ENCODE assay signal across 13 mouse cellular contexts in the genomic region with DNA sequence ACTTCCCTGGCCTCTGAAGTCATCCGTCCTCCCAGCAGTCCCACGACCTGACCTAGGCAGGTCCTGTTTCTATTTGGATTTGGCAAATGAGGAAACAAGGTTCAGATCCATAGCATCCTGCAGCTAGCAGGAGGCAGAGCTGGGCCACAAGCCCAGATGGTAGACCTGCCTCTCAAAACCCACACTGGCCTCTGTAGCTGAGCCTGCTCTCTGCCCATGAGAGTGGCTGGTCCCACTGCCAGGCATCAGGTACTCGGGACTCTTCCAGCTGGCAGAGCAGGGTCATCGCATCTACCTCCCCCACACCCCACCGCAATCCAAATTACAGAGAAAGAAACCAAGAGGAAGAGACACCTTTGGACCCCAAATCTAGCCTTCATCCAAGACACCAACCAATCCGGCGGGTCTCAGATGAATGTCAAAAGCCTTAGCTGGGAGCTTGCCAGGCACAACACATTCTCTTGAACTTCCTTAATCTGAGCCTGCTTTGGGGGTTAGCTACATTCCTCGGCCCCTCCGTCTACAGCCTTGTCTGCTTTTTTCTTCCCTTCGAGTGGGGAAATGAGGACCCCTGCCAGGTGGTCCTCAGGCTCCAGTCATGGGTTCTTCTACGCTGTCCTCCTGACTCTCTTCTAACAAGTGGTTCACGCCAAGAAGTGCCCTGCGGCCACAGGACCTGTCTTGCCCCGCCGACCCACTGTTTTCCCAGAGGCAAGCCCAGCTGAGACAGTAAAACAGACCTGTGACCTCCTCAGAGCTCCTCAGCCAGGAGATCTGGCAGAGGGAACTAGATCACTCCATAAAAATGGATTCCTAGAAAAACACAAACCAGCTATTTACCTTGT. TPM values are rescaled to one million over a fixed set of nuclear protein-coding genes. Genes with fewer than 3 reads are reported as not detected.
DNase-seq lines count a peak whose midpoint lies in the region; ATAC-seq lines count a peak whose summit lies in the region.
"Had no signal": no experiment of that assay in that cellular context is flagged by ENCODE, and none has a peak within 500 bp of the region (broad histone marks: within the 10 kb centered on the region; RNA-seq: fewer than 3 reads in every experiment).

No protein-coding gene starts in this region.

- WGBS in hindbrain, embryonic 12.5 days, result 30% methylated on average over 15 of the region's 15 CpGs
- 31% methylated on average over 15 of the region's 15 CpGs for WGBS in midbrain, embryonic 13.5 days

- H3K27me3 ChIP-seq in hindbrain, embryonic 12.5 days, result peaks cover 63% of the 10 kb centered on the region
- peaks cover 21% of the 10 kb centered on the region for H3K27me3 ChIP-seq in midbrain, embryonic 13.5 days

- H3K9me3 ChIP-seq in hindbrain, embryonic 12.5 days (replicated peaks), result no peaks in the 10 kb centered on the region
- H3K9me3 ChIP-seq in midbrain, embryonic 13.5 days, result no peaks in the 10 kb centered on the region
- H3K9me3 ChIP-seq: heart, embryonic 15.5 days had no signal

- H3K4me2 ChIP-seq in hindbrain, embryonic 12.5 days (replicated peaks), result no peak overlapping the region
- peak overlapping the region; percentile 93 for H3K4me2 ChIP-seq in midbrain, embryonic 13.5 days (replicated peaks)

- no peak for ATAC-seq in hindbrain, embryonic 12.5 days (ENCODE audit: low FRiP score)
- no peak for ATAC-seq in midbrain, embryonic 13.5 days

- no peak overlapping the region for H3K9ac ChIP-seq in hindbrain, embryonic 12.5 days
- peak overlapping the region; percentile 57; the same call in 1 of the 2 replicates for H3K9ac ChIP-seq in midbrain, embryonic 13.5 days (replicated peaks)
- H3K9ac ChIP-seq: heart, embryonic 15.5 days had no signal

- 0 out of 2 replicates have a peak overlapping the region, but pooled peaks have one; percentile 87 for H3K27ac ChIP-seq in hindbrain, embryonic 12.5 days
- H3K27ac ChIP-seq in midbrain, embryonic 13.5 days, result peak overlapping the region; percentile 93
- H3K27ac ChIP-seq: heart, embryonic 15.5 days had no signal

- peak; percentile 38 for DNase-seq in embryo, embryonic 10 days (ENCODE audit: low spot score)
- DNase-seq in embryo, embryonic 9.5 days (ENCODE audit: extremely low spot score), result no peak
- DNase-seq in embryo, embryonic 10.5 days (ENCODE audit: low spot score), result peak; percentile 39
- DNase-seq in layer of hippocampus, postnatal 10 days (ENCODE audit: low spot score in 2 of 2), result no peak
- DNase-seq in left cerebral cortex, adult 11 months (ENCODE audit: low spot score), result no peak
- no peak for DNase-seq in left cerebral cortex, adult 8-10 months (ENCODE audit: low spot score in 2 of 2)
- DNase-seq: layer of hippocampus, adult 9-11 months; lung, postnatal 4 days; retina, postnatal 1 day had no signal

- no peak overlapping the region for H3K4me3 ChIP-seq in hindbrain, embryonic 12.5 days
- H3K4me3 ChIP-seq in midbrain, embryonic 13.5 days (replicated peaks), result no peak overlapping the region
- H3K4me3 ChIP-seq: erythroblast, embryonic 14.5 days; heart, embryonic 15.5 days had no signal

- no peaks in the 10 kb centered on the region for H3K36me3 ChIP-seq in hindbrain, embryonic 12.5 days
- no peaks in the 10 kb centered on the region for H3K36me3 ChIP-seq in midbrain, embryonic 13.5 days
- H3K36me3 ChIP-seq: heart, embryonic 15.5 days had no signal

- H3K4me1 ChIP-seq in hindbrain, embryonic 12.5 days, result peaks cover 53% of the 10 kb centered on the region
- H3K4me1 ChIP-seq in midbrain, embryonic 13.5 days (replicated peaks), result peaks cover 59% of the 10 kb centered on the region

RNA-seq across cellular contexts. Expression of gene Tcf20, which starts 5.8 kb away (rescaled TPM):
- 12.4 and 14.0 TPM in 2 replicates for polyA plus RNA-seq in hindbrain, embryonic 12.5 days (2016; fragmentation: Nextera tagmentation; extraction: Ambion mirVana)
- polyA plus RNA-seq in midbrain, embryonic 13.5 days (2015; fragmentation: Nextera tagmentation; extraction: Ambion mirVana), result 15.6 and 16.0 TPM in 2 replicates
- 100 to 1,000 TPM; 139 to 153 TPM for total RNA-seq in layer of hippocampus, postnatal 10 days (2021)
- total RNA-seq in left cerebral cortex, adult 8-10 months (2022), result 100 to 1,000 TPM; 229 to 258 (median 236) TPM

RNA-seq across cellular contexts. Expression of gene Nfam1, which starts 51.2 kb away (rescaled TPM):
- 1.9 and 2.2 TPM in 2 replicates for polyA plus RNA-seq in hindbrain, embryonic 12.5 days (2016; fragmentation: Nextera tagmentation; extraction: Ambion mirVana)
- 2.4 and 2.5 TPM in 2 replicates for polyA plus RNA-seq in midbrain, embryonic 13.5 days (2015; fragmentation: Nextera tagmentation; extraction: Ambion mirVana)
- total RNA-seq in layer of hippocampus, postnatal 10 days (2021), result 1 to 10 TPM; 1.6 to 2.4 TPM
- 1 to 10 TPM; 2.3 to 4.1 (median 3.6) TPM for total RNA-seq in left cerebral cortex, adult 8-10 months (2022)

Comparison
In these comparisons a context has a peak if more than half of its experiments do, and no peak if none do; other contexts are left out.
1. DNase-seq: peak in embryo, embryonic 10 days (single experiment) and embryo, embryonic 10.5 days (single experiment); none in embryo, embryonic 9.5 days (single experiment), layer of hippocampus, postnatal 10 days (0 of 2), left cerebral cortex, adult 11 months (single experiment) and left cerebral cortex, adult 8-10 months (0 of 2).